Mouse (Mus musculus) retina, adult 2 months (tissue): ENCODE measurements around the gene Galns.

Source experiments
- DNase-seq: peaks from one replicate; pipeline ENCODE4 v3.0.0-alpha.2; 2012; ENCODE audit warnings: low read depth, low spot score

The Galns gene

GRCm38 (mm10) chr8:122568881-122569309 is 42.4 kb downstream of the Galns start:
- DNase-seq = no peak

GRCm38 (mm10) chr8:122568109-122568504 is 43.2 kb downstream of the Galns start:
- DNase-seq = no peak

GRCm38 (mm10) chr8:122567361-122568108 is 43.7 kb downstream of the Galns start, which contains the start of gene Cdt1:
Gene Cdt1, plus strand, starts transcription at chr8:122568015.
- DNase-seq = peak; percentile 83

DNA sequence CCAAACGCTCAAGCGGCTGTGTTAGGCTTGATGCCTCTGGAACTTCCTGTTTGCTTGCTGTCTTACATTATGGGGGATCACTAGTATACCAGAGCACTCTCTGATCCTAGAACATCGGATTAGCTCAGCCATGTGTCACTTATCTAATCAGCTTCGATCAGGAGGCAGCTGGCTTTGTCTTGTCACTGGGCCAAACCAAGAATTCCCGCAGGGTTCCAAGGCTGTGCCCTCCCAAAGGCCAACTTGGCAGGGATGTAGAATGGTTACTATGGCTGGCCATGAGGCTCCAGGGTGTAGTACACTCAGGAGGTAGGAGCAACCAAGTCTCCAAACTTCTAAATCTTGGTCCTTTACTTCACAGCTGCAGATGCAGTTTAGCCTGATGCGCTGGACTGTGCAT is 44.5 kb downstream of the Galns start:
- DNase-seq = peak; percentile 48

GRCm38 (mm10) chr8:122564363-122565352 is 46.6 kb downstream of the Galns start:
- DNase-seq = no peak

DNA sequence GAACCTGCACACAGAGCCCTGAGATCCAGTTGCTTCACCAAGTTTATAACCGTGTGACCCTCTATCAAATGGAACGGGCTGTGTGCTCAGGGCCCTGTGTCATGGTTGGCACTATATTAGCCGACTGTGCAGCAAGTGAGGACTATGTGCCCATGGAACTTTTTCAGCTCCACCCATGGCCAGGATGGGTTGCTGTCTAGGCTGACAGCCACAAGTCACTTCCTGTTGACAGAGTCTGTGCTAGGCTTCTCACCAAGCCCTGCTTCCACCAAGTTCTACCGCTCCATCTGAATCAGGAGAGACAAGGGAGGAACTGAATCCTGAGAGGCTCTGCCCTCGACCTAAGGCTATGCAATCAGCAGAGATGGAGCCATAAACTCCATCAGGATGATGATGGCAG is 50.1 kb downstream of the Galns start:
- no peak for DNase-seq

GRCm38 (mm10) chr8:122558671-122559349 is 52.5 kb downstream of the Galns start:
- no peak for DNase-seq

- no peak for DNase-seq
Measured at GRCm38 (mm10) chr8:122557248-122558038, 53.8 kb downstream of the Galns start.

DNA sequence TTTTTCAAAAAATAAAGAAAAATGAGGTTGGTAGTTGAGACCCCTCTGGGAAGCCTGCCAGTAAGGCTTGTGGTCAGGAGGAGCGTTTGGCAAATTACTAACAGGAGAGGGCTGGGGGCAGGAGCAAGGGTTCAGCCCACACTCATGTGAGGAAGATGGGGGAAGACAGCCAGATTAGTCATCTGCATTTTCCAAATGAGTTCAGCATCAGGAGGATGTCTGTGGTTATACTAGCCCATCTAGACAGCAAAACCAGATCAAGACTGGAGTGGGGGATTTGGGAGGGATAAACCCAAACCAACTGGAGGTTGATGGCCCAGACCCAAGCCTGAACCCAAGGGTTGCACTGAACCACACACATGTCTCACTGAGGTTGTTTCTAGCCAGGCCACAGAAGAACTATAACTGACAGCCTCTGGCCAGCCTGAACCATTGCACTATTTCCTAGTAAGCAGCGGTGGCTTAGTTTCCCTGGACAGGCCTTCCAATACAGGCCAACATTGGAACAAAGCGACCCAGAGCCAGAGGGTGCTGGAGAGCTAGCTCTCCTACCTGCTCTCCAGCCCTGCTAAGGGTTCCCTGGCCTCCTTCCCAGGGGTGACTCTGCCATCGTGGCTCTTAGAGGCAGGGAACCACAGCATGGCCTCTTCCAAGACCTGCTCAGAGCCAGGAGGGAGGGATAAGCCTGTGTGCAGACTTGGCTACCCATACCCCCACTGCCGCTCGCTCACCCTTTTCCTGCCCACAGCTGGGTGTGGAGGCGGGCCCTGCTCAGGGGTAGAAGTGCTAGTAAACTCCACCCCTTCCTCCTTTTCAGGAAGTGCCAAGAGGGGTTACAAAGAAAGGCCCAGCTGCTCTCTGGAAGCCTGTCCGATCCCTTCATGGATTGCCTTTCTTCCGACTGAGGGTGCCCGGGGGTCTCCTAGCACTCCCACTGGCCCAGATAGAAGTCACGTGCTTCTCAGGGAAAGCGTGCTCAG is 54.9 kb downstream of the Galns start:
- DNase-seq = no peak

DNA sequence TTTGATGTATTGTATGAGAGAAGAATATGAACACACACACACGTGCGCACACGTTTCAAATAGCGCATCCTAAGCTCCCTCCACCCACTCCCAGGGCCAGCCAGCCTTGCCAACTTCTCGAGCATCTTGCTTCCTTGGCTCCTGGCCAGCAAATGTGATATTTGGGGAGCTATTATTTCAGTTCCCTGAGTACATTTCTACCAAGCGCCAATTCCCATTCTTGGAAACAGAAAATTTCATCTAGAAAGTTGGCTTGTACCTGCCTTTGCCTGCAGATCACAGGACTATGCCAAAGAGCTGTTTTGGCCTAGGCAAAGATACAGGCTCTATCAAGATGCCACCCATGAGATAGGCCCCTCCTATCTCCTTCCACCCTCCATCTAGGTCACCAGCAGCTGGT is 56.5 kb downstream of the Galns start:
- no peak for DNase-seq

- no peak for DNase-seq
Measured at GRCm38 (mm10) chr8:122551265-122552051, 59.8 kb downstream of the Galns start, which contains the start of gene Piezo1. Gene Piezo1, minus strand, starts transcription at chr8:122551329.

DNA sequence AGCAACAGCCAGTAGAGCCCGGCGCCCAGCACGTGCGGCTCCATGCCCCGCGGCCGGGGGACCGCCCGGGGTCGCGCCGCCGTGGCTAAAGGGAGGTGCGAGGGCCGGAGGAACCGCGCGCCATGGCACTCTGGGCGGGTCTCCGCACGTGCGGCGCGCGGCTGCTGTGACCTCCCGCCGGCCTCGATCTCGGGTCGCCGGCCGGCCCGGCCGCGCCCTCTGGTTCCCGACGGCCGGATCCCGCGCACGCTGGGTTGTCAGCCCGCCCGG is 60.3 kb downstream of the Galns start:
- DNase-seq = no peak

DNA sequence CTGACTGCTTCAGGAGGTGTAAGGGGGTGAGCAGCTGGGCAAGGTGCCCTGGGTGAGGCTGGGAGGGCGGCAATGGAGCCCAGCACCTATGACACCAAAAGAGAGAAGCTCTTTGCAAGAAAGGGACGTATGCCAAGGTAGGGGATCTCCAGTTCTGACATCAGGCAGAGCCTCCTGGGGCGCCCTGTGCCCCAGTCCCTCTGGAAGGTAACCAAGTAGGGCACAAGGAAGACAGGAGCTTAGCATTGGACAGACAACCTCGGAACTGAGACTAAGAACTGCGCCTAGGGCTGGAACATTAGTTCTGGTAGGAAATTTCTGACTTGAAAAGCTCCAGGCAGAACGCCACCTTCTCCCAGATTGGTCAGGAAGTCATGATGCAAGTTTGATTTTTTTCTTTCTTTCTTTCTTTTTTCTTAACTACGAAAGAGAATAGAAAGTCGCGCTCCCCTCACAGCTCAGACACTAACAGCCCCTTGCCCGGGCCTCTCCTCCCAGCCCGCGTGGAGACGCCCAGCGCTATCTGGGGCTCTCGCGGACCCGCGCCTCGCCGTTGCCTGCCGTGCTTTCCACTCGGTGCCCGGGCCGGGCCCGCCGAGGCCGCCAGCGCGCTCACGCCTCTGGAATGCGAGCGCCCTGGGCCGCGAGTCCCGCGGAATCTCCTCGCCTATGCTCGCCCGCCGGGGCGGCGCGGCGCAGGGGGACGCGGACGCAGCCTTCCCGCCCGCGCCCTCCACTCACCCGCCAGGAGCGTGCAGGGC is 60.8 kb downstream of the Galns start:
- no peak for DNase-seq

GRCm38 (mm10) chr8:122548891-122549439 is 62.3 kb downstream of the Galns start:
- DNase-seq = no peak

DNA sequence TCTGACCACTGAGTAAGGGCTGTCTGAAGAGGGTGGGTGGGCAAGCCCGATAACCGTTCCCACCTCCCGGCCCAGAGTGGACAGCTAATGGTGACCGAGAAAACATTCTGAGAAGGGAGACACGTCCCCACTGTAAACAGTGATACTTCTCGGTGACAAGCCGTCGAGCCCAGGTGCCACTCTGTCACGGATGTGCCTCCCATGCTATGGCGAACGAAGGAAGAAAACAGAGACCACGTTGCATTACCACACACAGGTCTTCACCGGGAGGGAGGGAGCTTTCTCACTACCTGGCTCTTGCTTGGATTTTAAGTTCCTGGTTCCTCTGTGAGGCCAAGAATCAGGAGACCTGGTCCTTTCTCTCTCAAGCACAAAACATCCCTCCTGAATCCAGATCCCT is 62.9 kb downstream of the Galns start:
- DNase-seq = no peak

DNA sequence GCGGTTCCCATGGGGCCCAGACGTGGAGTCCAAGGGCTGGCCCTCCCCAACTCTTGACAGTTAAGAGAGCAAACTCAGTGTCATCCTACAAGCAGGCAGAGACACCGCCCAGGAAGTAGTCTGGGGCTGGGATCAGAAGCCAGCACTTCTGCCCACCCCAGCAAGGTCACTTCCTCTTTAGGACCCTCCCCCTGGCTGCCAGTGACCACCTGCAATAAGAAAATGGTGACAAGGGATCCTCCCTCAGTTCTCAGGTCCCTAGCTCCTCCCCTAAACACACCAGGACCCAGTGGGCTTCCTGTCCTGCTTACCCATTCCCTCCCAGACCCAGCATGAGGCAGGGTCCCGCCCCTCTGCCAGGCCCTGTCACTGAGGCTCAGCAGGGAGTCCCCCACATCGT is 63.4 kb downstream of the Galns start:
- DNase-seq = no peak

DNA sequence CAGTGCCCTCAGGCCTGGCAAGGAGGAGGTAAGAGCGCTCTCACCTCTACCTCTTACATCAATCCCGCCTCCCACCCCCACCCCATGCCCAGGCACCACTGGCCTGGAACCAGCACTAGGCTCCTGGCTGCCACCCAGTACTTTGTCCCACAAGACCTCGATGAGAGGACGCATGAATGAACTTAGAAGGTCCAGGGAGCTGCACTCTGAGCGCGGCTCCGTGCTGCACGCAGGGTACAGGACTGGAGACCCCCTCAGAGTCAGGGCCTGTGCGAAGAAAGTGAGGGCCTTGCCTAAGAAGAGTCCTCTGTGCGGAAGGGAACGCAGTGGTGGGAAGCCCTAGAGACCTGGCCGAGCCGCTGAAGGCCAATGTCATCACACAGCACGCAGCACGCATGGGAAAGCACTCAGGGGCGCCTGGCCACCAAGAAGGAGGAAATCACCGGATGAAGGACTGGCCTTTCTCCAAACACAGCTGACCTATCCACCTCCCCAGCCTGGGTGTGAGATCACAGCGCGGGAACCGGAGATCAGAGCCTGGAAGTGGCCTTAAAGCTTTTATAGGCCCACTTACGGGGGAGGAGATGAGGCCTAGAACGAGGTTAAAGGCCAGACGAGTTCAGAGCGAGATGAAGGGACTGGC is 64.3 kb downstream of the Galns start:
- DNase-seq = no peak
